Mouse (Mus musculus): ENCODE results near the gene Cog3.
"Not testable (repeated sequence)": the region's sequence is repeated elsewhere in the genome, so short reads cannot be mapped to it uniquely, and the experiment has no call there.

Gene Cog3

DNA sequence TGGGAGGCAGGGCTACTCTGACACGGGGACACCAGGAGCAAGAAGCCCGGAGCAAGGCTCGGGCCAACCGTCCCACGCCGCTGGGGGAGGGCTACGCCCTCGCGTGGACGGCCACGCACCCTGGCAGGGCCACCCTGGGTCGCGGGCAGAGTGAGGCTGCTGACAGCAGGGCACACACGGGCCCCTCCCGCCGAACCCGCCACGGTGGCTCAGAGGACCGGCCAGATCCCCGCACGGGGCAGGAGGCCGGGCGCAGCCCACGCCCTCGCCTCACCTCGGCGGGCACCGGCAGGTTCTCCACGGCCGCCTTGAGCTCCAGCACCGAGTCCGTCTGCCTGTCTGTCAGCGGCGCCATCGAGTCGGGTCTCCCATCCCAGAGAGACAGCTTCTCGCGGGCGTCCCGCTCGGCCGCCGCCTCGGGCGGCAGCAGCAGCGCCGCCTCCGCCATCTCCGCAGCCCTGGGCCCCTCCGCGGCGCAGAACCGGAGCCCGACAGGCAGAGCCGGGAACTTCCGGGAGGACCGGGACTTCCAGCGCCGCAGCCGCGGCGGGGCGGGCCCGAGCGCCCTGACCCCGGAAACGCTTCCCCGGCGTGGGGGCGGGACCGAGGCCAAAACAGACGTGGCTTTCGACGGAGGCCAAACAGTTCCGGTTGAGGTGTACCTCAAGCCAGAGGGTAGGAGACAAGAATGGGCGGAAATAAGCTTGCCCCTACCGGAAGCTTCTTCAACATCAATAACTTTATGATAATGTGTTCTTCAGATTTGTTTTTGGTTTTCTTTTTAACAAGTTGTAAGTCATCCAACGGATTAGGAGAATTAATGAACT is at the start of gene Cog3:
Gene Cog3 (minus strand): TSS at position 527 of the 827 bp plus-strand sequence.
- DNase-seq (ENCODE audit: low spot score), result peak; percentile 94

GRCm38 (mm10) chr14:75797769-75798386 is 43.6 kb upstream of the Cog3 start:
- DNase-seq (ENCODE audit: low spot score), result no peak

DNA sequence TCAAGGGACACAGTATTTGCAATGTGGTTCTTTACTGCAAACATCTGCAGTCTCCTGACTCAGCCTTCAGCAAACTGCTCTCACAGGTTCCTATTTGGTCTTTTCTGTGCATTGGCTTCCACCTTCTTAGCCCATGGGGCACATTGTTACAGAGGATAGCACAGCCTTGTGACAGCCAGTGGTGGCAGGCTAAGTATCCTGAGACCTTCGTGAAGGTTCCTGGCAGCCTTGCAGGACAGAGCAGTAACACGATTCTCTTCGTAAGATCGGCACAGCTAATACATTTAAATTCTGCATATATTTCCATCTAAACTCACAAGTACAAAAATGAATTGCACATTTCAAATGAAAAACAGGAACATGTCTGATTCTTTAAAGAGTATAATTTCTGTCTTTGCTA is 41.6 kb upstream of the Cog3 start:
- no peak for DNase-seq (ENCODE audit: low spot score)

- DNase-seq (ENCODE audit: low spot score), result no peak
Measured at GRCm38 (mm10) chr14:75794726-75795125, 40.4 kb upstream of the Cog3 start.

GRCm38 (mm10) chr14:75794324-75794723 is 40.0 kb upstream of the Cog3 start:
- peak; percentile 73 for DNase-seq (ENCODE audit: low spot score)

DNA sequence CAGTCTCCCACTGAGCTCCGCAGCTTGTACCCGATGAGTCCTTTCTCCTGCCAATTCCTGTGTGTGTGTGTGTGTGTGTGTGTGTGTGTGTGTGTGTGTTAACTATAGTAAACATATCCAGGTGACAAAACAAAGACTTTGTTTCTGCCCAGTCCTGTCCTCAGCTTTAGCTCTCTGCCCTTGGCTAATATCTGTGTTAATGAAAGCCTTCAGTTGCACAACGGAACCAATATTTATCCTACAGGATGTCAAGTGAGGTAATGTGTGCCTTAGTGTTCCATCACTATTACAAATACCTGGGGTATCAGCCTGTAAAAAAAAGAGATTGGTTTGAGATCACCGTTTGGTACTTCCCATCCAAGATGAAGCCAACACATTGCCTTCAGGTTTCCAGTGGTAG is 38.8 kb upstream of the Cog3 start:
- no peak for DNase-seq (ENCODE audit: low spot score)

DNA sequence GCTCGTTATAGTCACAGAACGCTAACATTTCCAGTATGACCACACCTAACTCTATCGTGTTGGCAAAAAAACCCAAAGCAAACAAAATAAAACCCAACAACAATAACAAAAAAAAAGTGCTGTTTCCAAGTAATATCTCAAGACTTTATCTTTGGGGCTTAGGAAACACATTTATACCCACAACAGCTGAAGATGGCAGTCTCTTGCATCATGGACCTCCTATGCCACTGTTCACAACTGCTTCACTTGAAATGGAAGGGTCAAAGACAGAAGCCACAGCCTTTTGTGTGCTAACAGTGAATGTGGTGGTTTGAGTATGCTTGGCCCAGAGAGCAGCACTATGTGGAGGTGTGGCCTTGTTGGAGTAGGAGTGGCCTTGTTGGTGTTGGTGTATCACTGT is 37.1 kb upstream of the Cog3 start:
- DNase-seq (ENCODE audit: low spot score), result no peak

DNA sequence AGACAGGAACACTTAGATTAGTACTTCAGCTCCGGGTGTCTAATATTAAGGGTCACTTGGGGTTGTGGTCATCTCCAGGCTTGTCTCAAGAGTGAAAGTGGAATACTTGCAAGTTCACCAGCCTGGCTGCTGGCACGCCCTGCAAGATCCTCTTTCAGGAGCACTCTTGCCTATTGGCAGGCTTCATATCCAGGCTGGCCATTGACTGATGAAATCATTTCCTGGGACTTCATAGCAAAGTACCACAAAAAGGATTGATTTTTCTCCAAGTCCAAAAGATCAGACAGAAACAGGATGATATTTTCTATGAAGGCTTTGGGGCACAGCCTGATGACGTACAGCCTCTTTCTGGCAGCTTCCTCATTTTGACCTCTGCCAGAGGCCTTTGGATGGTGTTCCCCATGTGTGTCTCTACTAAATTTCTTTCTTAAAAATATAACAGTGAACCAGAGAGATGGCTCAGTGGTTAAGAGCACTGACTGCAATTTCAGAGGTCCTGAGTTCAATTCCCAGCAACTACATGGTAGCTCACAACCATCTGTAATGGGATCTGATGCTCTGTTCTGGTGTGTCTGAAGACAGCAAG is 36.2 kb upstream of the Cog3 start:
- no peak for DNase-seq (ENCODE audit: low spot score)

- no peak for DNase-seq (ENCODE audit: low spot score)
Measured at GRCm38 (mm10) chr14:75789291-75789690, 35.0 kb upstream of the Cog3 start.

DNA sequence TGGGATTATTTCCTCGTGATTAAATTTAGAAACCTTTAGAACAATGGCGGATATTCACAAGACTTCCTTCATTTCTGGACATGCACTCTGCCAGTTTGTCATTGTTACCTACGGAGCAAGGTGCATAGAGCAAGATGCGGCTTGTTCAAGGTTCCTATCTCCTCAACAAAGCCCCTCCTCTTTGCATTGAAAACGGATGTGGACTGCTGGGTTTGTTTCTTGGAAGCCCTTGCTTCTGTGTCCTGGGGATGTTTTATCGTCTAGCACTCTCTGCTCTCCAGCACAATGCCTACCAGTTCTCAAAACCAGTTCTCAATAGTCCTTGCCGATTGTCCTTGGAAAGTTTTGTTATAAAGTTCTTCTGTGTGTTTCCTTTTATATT is 33.5 kb upstream of the Cog3 start:
- no peak for DNase-seq (ENCODE audit: low spot score)

DNA sequence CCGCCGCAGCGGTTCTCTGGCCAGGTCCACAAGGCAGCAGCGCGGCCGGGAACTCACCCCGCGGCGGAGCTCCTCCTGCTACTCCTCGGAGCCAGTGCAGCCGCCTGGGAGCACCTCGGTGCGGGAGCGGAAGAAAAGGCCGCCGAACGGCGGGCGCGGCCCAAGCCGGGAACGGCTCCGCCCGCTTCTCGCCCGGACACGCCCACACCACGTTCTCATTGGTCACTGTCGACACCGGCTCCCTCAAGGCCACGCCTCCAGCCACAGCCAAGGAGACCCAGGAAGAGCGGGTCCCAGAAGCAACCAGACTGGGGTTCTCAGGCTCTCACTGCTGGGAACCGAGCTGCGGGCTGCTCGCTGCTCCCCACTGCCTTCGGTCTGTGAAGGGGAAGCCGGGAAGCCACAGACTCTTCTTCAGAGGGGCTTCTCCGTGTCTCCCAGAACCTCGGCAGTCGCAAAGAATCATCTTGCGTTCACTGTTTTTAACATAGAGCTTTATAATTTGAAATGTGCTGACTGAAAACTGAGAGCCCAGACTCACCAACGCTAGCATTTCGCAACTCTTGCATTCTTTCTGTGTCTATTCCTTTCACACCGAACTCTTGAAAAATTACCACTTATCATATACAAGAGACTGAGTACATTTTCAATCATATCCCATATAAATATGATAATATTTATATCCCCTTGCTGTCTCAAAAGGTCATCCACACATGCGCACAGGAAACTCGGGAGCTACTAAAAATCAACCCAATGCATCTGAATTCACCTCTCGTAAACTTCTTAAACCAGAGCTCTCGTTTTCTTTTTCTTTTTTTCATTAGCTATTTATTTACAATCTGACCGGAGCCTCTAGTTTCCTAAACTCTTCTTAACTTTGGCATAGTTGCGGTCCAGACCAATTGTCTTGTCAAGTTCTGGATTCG is 32.8 kb upstream of the Cog3 start, which contains the start of gene Slc25a30:
Gene Slc25a30 (minus strand): TSS at position 170 of the 926 bp plus-strand sequence.
- peak; percentile 98 for DNase-seq (ENCODE audit: low spot score)

GRCm38 (mm10) chr14:75786424-75786867 is 32.1 kb upstream of the Cog3 start:
- no peak for DNase-seq (ENCODE audit: low spot score)

- no peak for DNase-seq (ENCODE audit: low spot score)
Measured at GRCm38 (mm10) chr14:75779913-75780312, 25.6 kb upstream of the Cog3 start.

DNA sequence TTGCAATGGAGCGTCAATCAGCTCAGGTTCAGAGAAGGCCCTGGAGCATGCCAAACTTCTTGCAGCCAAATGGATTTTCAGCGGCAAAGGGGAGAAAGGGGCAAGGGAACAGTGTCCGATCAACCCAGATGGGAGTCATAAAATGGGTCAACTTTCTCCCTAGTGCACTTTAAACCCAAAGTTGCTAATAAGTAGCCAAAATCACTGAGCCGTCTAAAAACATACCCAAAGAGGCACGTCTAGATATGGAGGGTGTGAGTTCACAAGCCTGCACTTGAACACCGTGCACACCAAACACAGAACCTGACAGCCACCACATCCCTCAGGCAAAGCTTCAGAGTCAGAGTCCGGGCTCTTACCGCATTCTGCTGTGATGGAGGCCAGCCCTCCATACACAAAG is 22.3 kb upstream of the Cog3 start:
- DNase-seq (ENCODE audit: low spot score), result no peak

GRCm38 (mm10) chr14:75773431-75773830 is 19.1 kb upstream of the Cog3 start:
- DNase-seq (ENCODE audit: low spot score), result no peak

GRCm38 (mm10) chr14:75772407-75772806 is 18.1 kb upstream of the Cog3 start:
- not testable (repeated sequence) for DNase-seq (ENCODE audit: low spot score)

DNA sequence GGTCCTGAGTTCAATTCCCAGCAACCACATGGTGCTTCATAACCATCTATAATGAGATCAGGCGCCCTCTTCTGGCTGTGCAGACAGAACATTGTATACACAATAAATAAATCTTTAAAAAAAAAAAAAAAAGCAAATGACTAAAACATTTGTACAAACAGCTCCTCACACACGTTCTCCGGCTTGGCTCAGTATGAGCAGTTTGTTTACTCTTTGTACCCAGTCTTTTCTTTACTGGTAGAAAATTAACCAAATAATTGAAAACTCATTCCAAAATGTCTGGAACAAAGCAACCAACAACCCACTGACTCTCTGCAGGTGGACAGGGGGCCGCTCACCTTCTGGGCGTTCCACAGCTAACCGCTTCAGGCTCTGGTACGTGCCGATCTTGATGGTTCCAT is 16.8 kb upstream of the Cog3 start:
- no peak for DNase-seq (ENCODE audit: low spot score)

DNA sequence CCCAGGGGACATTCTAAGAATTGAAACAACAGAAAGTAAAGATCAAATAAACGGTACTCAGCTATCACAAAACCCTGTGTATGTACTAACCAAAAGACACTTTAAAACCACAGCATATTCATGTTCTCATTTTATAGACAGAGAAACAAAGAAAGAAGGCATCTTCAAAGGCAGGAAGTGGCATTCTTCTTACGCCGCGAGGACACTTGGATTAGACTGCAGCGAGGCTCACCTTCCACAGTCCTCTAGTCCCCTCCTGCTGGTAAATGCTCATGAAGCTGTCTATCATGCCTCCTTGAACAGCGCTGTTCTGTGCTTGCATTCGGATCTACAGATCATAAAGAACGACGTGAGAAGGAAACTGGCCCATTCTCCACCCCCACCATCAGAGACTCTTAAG is 15.0 kb upstream of the Cog3 start:
- no peak for DNase-seq (ENCODE audit: low spot score)

- DNase-seq (ENCODE audit: low spot score), result no peak
Measured at GRCm38 (mm10) chr14:75768275-75768608, 13.9 kb upstream of the Cog3 start.

- peak; percentile 61 for DNase-seq (ENCODE audit: low spot score)
Measured at GRCm38 (mm10) chr14:75767492-75768274, 13.4 kb upstream of the Cog3 start.
